Mouse (Mus musculus) spleen, adult 2 months (tissue): ENCODE measurements around the gene Sectm1b. TPM values are rescaled to one million over a fixed set of nuclear protein-coding genes. Genes with fewer than 3 reads are reported as not detected.
"Not testable (repeated sequence)": the region's sequence is repeated elsewhere in the genome, so short reads cannot be mapped to it uniquely, and the experiment has no call there.

Source experiments
- DNase-seq, 2 experiments: peaks; one replicate each; pipeline versions ENCODE4 v3.0.0 to v3.0.0-alpha.2; 2012 to 2021; ENCODE audit warnings: low spot score in 2 of 2, low read depth in 1 of 2
- H3K27ac ChIP-seq: fragments of 200-500 bp; 2 replicates; pipeline ENCODE4 v1.5.1; 2012; ENCODE audit warnings: low read length, inconsistent platforms; ENCODE audit not compliant: insufficient read depth
- H3K27me3 ChIP-seq: fragments of 200-500 bp; 2 replicates; pipeline ENCODE4 v1.6.1; 2012; ENCODE audit warnings: mild to moderate bottlenecking, moderate library complexity, low read length, inconsistent platforms; ENCODE audit not compliant: control insufficient read depth, insufficient read depth
- H3K36me3 ChIP-seq: fragments of 200-500 bp; 2 replicates; pipeline ENCODE4 v1.6.1; 2012; ENCODE audit warnings: mild to moderate bottlenecking, low read length, inconsistent platforms; ENCODE audit not compliant: control insufficient read depth, insufficient read depth
- H3K4me1 ChIP-seq: fragments of 200-500 bp; 2 replicates; pipeline ENCODE4 v1.6.1; 2011; ENCODE audit warnings: inconsistent platforms; ENCODE audit not compliant: control insufficient read depth, insufficient read depth, insufficient read length
- H3K4me3 ChIP-seq: fragments of 200-500 bp; 2 replicates; pipeline ENCODE4 v1.5.1; 2011; ENCODE audit warnings: mild to moderate bottlenecking, inconsistent platforms; ENCODE audit not compliant: insufficient read depth, insufficient read length; ENCODE audit errors: extremely low read depth
- CTCF ChIP-seq: fragments of 200-500 bp; IDR thresholded peaks from 2 replicates; pipeline ENCODE4 v1.5.1; 2011; ENCODE audit warnings: mild to moderate bottlenecking, inconsistent platforms; ENCODE audit not compliant: insufficient read depth, insufficient read length, insufficient replicate concordance; ENCODE audit errors: extremely low read depth
- POLR2A ChIP-seq: fragments of 200-500 bp; IDR thresholded peaks from 2 replicates; pipeline ENCODE4 v1.6.1; 2011; ENCODE audit warnings: low read depth, low read length, inconsistent platforms
- WGBS: fragments of 180-500 bp; shearing (Covaris S2); methylation state at CpG from one replicate; pipeline ENCODE4 v1.1.7; 2018; 5-methylcytosine and 5-hydroxymethylcytosine counted together
- polyA plus RNA-seq: library from polyadenylated mRNA; depleted of rRNA; stranded (reverse); fragments of >200 nt; gene quantifications from 2 replicates; pipeline ENCODE4 v1.2.3, GENCODE M21; 2012

Gene Sectm1b
- polyA plus RNA-seq, 1 experiment, result not detected

DNA sequence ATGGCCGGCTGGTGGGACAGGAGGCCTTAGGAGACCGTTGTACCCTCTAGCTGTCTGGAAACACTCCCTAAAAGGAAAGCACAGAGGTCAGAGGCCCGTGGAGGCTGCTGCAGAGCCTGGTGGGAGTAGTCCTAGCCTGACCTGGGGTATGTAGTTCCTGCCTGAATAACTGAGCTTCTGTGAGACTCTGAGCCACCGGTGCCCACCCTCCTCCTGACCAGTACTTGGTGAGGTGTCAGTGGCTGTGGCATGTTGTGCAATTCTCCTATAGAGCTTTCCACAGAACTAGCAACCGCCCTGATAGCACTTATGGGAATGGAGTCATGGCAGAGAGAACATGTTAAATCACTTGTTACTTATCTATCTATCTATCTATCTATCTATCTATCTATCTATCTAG, 12.3 kb upstream of the Sectm1b start:
- no peaks in the 10 kb centered on the region for H3K36me3 ChIP-seq
- no peaks in the 10 kb centered on the region for H3K27me3 ChIP-seq
- H3K4me3 ChIP-seq, result no peak overlapping the region
- DNase-seq, result no peak
- no peak overlapping the region for H3K27ac ChIP-seq
- 69% methylated on average over 5 of the region's 5 CpGs for WGBS
- TF ChIP-seq CTCF, result no peak
- no peak for TF ChIP-seq POLR2A
- no peaks in the 10 kb centered on the region for H3K4me1 ChIP-seq

DNA sequence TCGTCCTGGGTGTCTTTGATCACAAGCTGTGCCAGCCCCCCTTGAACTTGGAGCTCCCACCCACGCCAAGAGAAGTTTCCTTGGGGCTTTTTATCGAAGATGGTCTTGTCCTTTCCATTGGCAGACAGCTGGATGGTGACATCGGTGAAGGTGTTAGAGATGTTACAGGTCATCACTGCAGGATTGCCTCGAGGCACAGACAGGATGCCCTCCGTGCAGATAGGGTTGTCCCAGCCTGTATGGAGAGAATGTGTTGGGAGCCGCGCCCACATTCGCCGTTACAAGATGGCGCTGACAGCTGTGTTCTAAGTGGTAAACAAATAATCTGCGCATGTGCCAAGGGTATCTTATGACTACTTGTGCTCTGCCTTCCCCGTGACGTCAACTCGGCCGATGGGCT, 6.3 kb upstream of the Sectm1b start:
- not testable (repeated sequence) for H3K27ac ChIP-seq, H3K27me3 ChIP-seq, H3K36me3 ChIP-seq, H3K4me3 ChIP-seq, H3K4me1 ChIP-seq, DNase-seq
- 86% methylated on average over 12 of the region's 16 CpGs for WGBS

DNA sequence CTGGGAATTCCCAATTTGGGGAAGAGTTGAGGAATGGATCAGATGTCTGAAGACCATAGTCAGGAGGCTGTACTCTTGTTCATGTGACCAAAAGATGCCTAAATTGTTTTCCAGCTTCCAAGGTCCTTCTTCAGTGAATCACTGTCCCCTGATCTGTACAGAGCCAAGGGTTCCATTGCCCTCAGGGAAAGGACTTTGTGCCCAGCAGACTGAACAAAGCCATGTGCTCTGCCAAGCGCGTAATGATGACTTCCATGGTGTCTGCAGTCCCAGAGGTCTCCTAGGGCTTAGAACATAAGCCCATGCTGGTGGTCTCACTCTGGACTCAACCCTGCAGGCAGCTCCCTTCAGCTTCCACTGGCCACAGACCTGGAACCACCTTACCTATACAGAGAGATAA, 4.5 kb upstream of the Sectm1b start:
- Histone ChIP-seq H3K36me3 (no peaks in the 10 kb centered on the region), H3K4me1 (no peaks in the 10 kb centered on the region), H3K27ac (no peak overlapping the region), H3K4me3 (no peak overlapping the region), H3K27me3 (no peaks in the 10 kb centered on the region)
- DNase-seq, result no peak
- 90% methylated on average over 2 of the region's 2 CpGs for WGBS
- no peak for TF ChIP-seq CTCF
- no peak for TF ChIP-seq POLR2A

- no peak overlapping the region for H3K4me3 ChIP-seq
- 50% methylated on average over 3 of the region's 3 CpGs for WGBS
- DNase-seq, result no peak
- no peaks in the 10 kb centered on the region for H3K27me3 ChIP-seq
- TF ChIP-seq POLR2A (no peak), CTCF (peak; percentile 11; the same call in 1 of the 2 replicates)
- H3K36me3 ChIP-seq, result no peaks in the 10 kb centered on the region
- H3K4me1 ChIP-seq, result no peaks in the 10 kb centered on the region
- H3K27ac ChIP-seq, result no peak overlapping the region
Measured at GRCm38 (mm10) chr11:121064197-121064596, 828 bp upstream of the Sectm1b start.

- no peak overlapping the region for H3K27ac ChIP-seq
- no peak overlapping the region for H3K4me3 ChIP-seq
- H3K27me3 ChIP-seq, result no peaks in the 10 kb centered on the region
- H3K36me3 ChIP-seq, result no peaks in the 10 kb centered on the region
- H3K4me1 ChIP-seq, result no peaks in the 10 kb centered on the region
- WGBS, result 88% methylated on average over 8 of the region's 8 CpGs
- DNase-seq, result no peak
- TF ChIP-seq CTCF (no peak), POLR2A (no peak)
Measured at GRCm38 (mm10) chr11:121061615-121062014, 1.8 kb downstream of the Sectm1b start.

DNA sequence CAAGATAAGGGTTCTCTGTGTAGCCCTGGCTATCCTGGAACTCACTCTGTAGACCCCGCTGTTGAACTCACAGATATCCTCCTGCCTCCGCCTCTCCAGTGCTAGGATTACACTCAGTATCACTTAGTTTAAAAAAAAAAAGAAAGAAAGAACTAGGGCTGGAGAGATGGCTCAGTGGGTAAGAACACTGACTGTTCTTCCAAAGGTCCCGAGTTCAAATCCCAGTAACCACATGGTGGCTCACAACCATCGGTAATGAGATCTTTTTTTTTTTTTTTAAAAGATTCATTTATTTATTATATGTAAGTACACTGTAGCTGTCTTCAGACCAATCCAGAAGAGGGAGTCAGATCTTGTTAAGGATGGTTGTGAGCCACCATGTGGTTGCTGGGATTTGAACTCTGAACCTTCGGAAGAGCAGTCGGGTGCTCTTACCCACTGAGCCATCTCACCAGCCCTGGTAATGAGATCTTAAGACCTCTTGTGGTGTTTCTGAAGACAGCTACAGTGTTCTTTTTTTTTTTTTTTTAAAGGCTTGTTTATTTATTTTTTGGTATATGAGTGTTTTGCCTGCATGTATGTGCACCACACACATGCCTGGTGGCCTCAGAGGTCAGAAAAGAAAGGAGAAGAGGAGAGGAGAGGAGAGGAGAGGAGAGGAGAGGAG, 2.8 kb downstream of the Sectm1b start:
- WGBS, result 88% methylated on average over 6 of the region's 6 CpGs
- not testable (repeated sequence) for H3K27me3 ChIP-seq

DNA sequence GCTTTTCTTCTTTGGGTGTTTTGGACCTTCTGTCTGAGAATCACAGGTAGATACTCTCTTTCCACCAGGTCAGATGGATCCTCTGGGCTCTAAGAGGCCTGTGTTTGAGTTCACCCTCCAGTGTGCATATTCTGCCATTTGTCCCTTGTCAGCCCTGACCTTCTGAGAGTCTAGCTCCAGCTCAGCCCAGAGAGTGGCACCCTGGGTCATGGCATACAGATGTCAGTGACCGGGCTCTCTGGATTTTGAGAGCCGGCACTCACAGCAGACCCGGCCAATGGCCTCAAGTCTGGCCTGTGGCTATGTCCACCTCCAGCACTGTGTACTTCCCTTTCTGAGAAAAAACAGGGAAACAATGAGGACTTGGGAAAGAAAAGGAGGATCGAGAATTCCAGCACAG, 3.9 kb downstream of the Sectm1b start:
- Histone ChIP-seq H3K27me3 (no peaks in the 10 kb centered on the region), H3K4me1 (no peaks in the 10 kb centered on the region), H3K4me3 (no peak overlapping the region), H3K36me3 (no peaks in the 10 kb centered on the region), H3K27ac (no peak overlapping the region)
- WGBS, result 93% methylated on average over 4 of the region's 4 CpGs
- DNase-seq, result no peak
- TF ChIP-seq CTCF, result no peak
- no peak for TF ChIP-seq POLR2A

More for the DNA sequence above, 2.8 kb downstream of the Sectm1b start:
- not testable (repeated sequence) for H3K4me3 ChIP-seq, H3K36me3 ChIP-seq, DNase-seq, H3K27ac ChIP-seq, H3K4me1 ChIP-seq
